Mouse (Mus musculus): Measurements from ENCODE around the gene Megf6.
A peak's percentile ranks its signal among the peaks of the same experiment; 100 is the strongest.

The Megf6 gene

DNA sequence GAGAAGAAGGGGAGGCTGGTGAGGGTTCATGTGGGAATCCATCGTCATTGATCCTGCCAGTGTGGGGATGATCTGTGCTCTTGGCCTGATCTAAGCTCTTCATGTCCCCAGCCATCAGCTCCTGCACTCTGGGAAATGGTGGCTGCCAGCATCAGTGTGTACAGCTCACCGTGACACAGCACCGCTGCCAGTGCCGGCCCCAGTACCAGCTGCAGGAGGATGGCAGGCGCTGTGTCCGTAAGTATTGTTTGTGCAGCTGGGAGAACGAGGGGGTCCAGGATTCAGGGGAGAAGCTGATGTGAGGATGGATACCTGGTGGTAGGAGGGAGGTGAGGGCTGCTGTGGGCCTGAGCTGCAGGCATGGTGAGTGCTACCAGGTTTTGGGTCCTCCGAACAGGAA lies 78.8 kb downstream of the Megf6 start:
- DNase-seq (ENCODE audit: low spot score) = no peak

DNA sequence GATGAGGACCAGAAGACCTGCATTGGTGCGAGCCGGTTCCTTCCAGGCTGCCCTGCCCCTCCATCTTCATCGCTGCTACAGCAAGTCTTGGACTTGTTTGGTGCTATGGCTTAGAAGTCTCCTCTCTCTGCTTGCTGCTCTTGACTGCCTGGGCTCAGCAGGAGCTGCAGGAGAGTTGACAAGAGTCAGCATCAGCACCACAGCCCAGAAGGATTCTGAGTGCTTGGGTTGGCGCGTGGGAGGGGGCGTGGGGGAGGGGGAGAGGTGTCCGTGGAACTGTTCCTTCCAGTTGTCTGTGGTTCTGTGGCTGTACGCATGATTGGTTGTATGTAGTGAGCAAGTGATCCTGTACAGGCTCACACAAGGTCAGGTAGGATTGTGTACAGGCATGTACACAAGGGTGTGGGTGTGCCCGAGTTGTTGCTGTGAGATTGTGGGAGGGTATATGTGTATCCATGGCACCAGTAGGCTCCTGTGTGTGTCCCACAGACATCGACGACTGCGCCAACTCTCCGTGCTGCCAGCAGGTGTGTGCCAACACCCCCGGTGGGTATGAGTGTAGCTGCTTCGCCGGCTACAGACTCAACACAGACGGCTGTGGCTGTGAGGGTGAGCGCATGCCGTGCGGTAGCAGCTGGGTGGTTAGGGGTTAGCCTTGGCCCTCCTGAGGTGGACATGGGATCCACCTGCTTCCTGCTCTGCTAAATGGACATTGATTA lies 82.2 kb downstream of the Megf6 start:
- DNase-seq (ENCODE audit: low spot score) = no peak

DNA sequence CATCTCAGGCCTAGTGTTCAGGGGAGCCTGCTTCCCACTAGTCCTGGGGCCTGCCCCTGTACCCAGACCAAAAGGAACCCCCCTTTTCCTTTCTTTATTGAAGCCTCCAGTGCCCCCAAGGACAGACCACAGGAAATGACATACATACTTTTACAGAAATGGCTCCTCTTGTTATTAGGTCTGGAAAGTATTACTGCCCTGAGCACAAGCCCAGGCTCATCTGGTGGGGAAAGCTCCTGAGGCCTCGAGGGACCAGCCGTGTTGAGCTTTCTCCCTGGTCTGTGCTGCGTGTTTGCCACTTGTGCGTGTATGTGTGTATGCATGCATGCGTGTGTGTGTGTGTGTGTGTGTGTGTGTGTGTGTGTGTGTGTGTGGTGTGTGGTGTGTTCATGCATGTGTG lies 90.2 kb downstream of the Megf6 start:
- DNase-seq (ENCODE audit: low spot score) = no peak

DNA sequence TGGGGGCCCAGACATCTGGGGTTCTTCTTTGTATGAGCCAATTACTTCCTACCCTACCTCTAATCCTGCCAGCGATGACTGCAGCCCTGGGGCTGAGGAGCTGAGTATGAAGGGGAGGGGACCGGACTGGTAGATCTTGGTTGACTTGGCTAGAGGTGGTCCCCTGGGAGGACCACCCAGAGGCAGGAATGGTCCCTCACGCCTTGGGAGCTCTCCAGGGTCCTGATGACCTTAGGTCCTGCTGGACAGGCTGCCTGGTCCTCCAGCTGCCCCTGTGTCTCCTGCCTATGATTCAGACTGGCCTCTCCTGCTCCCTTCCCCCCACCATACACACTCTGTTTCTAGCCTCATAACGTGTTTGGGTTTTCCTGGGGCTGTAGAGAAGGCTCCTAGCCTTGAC lies 91.5 kb downstream of the Megf6 start:
- no peak for DNase-seq (ENCODE audit: low spot score)

DNA sequence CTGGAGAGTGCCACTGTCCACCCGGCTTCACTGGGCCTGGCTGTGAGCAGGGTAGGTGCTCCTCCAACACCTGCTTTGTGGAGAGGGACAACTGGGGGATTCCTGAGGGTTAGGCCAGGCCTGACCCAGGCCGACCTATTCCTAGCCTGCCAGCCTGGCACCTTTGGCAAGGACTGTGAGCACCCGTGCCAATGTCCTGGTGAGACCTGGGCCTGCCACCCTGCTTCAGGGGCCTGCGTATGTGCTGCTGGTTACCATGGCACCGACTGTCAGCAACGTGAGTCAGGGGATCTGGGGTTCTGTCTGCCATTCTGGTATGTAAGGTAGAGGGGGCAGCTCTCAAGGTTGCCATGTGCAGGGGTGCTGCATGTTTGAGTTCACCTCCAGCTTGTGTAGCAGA lies 97.0 kb downstream of the Megf6 start:
- no peak for DNase-seq (ENCODE audit: low spot score)

DNA sequence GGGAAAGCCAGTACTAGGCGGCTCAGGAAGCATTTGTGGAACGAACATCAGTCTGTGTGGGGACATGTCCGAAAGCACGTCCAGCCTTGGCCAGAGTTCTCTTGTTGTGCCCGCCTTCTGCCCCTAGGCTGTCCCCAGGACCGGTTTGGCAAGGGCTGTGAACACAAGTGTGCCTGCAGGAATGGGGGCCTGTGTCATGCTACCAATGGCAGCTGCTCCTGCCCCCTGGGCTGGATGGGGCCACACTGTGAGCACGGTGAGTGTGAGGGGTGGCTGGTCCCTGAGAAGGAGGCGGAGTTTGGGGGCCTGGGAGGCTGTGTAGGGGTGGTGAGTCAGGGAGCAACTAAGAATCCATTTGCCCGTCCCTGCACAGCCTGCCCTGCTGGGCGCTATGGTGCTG lies 99.0 kb downstream of the Megf6 start:
- DNase-seq (ENCODE audit: low spot score) = no peak

DNA sequence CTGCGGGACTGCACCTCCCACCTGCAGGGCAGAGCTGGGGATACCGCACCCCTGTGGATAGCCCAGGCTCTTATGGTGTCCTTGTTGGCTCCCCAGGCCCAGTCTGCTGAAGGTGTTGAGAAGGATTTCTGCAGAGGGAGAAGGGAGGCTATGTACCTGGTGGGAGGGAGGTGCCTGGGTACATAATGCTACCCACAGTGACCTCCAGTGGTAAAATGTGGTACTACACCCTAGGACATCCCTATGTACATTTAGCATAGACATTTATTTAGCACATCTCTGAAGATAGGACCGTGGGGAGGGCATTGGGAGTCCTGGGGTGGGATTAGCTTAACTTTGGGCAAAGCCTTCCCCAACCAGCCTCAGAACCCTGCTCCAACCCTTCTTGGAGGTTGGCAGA lies 102.5 kb downstream of the Megf6 start:
- peak; percentile 18 for DNase-seq (ENCODE audit: low spot score)

DNA sequence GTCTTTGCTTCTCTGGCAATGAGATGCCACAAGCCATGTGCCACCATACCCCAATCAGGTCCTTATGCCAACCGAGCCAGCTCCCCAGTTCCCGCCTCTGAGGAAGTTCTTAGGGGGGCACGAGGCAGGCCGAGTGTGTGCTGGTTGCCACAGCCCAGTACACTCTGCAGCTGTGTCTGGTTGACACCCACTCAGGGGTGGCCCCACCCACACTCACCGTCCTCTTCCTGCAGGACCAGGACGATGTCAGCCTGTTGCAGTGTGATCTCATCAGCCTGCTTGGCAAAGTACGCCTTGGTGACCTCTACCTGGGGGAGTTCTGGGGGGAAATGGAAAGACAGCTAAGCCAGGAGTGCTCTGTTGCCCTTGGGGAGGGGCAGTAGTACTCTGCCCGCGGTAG lies 109.0 kb downstream of the Megf6 start:
- no peak for DNase-seq (ENCODE audit: low spot score)

DNA sequence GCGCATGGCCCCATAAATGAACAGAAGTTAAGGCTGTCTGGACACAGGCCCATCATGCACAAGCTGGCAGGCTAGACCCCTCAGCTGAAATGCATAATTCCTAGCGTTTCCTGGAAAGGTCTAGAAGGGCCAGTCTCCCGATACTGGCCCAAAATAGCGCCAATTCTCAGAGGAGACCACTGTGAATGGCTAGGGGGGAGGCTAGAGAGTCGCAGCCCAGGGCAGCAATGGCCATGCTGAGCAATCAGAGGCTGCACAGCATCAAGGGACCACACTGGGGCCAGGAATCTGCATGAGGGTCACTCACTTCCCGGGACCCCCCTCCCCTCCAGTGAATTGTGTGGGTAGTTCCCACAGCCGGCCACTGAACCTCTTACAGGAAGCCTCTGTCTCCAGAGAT lies 113.1 kb downstream of the Megf6 start:
- no peak for DNase-seq (ENCODE audit: low spot score)

DNA sequence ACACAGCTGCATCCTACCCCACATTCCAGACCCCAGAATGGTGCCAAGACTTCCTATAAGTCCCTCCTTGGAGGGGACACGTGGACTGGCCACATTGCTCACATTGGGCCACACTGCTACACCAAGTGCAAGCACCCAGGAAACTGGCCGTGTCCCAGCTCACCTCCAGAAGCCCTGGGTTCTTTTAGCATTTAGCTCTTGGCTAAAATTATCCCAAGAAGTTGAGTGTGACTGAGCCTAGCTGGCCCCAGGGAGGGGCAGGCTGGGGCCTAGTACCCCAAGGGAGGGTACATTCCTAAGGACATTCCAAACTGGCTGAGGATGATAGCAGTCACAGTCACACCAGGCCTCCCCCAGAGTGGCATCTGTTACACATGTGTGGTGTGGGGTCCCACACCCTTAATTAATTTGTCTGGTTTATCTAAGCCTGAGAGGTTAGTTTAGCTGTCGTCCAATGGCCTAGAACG lies 123.2 kb downstream of the Megf6 start:
- DNase-seq (ENCODE audit: low spot score) = no peak

DNA sequence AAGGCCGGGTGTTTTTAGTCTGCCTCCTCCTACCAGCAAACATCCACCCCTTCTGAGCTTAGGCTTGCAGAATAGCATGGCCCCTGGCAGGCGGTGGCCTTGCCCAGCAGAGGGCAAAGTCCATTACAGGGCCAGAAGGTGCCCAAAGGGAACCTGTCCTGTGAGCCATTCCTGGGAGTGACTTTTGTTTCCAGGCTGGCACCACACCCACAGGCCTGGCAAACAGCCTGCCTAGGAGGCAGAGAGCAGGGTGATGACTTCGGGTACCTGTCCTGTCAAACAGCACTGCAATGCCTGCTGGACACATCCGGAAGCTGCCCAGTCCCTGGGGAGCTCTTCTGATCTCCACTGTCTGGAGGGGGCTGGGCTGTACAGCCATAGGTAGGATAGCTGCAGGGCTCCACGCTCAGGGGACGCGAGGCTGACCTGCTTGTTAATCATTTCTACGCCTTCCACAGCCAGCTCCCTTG lies 123.8 kb downstream of the Megf6 start:
- no peak for DNase-seq (ENCODE audit: low spot score)

DNA sequence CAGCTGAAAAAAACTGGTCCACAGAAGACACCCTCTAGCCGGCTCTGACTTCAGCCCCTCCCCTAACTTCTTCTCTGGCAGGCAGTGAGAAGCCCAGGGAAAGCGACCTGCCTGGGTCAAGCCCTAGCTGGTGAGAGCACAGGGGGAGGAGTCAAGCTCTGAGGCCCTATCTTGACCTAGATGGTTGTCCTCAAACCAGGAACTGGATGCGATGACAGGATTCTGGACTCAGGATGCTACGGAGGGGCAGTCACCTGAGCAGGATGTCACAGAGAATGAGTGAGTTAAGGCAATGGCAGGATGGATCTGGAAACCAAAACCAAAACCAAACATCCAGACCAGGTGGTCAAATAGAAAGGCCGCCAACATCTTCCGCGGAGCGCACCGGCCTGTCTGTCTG lies 127.2 kb downstream of the Megf6 start:
- no peak for DNase-seq (ENCODE audit: low spot score)

DNA sequence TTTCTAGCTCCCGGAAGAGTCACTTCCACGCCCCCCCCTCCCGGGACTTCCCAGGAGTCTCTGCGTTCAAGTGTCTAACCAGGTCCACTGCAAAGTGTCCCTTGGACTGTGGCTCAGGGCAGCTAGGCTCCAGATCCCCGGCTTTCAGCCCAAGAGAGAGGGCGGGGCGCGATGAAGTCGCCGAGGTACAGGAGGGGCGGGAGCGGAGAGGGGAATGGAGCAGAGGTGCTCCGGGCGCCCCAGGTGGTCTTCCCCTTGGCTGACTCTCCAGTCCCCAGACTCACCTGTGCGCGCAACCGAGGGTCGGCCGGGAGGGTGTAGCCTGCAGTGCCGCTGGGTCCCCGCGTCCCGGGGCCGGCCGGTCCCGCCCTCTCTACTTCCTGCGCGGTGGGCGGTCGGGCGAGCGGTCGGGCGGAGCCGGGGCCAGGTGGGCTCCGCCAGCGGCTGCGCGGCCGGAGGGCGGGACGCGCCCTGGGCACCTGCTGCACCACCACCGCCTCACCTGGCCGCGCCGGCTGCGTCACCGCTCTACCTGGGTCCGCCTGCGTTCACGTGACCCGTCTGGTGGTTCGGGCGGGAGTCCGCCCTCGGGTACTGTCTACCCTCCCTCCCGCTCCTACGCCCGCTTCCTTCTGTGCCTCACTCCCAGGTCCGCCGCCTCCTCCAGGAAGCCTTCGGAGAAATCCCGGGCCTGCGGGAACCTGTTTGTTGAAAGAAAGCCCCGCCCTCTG lies 129.2 kb downstream of the Megf6 start:
- no peak for DNase-seq (ENCODE audit: low spot score)

DNA sequence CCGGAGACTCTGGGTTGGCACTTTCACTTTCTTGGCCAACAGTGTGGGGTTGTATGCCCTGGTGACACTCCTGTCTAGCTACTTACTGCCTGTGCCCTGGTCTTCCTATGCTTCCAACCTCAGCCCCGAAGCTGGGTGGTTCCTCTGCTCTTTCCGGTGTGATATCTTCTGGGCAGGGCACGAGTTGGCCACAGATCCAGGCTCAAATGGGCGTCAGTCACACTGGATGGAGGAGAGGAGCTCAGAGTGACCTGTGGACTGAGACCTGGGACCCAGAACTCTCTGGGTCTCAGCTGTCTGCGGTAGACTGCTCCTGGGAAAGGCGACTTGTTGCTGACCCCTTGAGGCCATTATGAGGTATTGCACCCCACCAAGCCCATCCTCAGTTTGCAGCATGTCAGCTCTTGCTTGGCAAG lies 130.9 kb downstream of the Megf6 start, which contains the start of gene Arhgef16:
Arhgef16 (minus strand) TSS at position 211 of the 416 bp plus-strand sequence.
- no peak for DNase-seq (ENCODE audit: low spot score)

DNA sequence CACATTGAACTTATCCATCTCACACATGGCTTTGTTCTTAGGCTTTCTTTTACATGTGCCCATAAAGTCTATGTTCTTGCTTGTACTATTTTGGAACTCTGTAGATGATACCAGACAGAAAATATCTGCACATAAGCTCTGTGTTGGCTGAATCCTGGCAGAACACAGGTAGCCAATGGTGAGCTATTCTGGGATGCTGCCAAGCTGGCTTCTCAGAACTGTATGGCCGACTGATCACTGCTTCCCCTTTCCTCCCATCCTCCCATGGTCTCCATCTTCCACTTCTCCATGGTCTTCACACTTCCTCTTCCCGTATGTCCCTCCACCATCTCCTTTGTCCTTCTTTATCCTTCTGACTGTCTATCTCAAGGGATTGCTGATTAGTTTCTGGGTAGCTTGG lies 138.6 kb downstream of the Megf6 start:
- no peak for DNase-seq (ENCODE audit: low spot score)

DNA sequence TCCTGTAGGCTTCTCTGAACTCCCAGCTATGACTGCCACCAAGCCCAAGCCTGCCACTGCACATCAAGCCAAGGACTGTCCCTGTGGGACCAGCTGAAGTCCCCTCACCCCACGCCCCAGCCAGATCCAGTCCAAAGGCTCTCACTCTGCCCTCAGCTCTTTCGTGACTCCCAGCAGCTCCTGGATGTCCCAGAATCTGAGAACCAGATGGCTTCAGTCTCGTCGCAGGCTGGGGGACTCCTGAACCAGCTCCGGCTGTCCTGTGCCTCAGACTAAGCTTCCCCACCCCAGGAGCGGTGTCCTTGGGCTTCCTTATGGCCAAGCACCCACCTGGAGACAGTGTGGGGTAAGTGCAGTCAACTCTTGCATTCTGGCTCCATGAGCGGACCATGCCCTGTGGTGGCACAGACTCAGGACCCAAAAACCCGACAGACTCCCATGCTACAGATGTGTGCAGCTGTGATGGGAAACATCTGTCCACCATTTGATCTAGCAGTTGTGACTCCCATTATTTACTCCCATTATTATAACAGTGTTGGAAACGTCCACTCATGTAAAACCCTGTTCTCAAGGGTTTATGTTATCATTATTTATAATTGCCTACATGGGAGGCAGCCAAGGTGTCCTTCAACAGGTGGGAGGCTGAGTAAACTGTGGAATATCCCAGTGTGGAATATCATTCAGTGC lies 140.2 kb downstream of the Megf6 start:
- DNase-seq (ENCODE audit: low spot score) = no peak

DNA sequence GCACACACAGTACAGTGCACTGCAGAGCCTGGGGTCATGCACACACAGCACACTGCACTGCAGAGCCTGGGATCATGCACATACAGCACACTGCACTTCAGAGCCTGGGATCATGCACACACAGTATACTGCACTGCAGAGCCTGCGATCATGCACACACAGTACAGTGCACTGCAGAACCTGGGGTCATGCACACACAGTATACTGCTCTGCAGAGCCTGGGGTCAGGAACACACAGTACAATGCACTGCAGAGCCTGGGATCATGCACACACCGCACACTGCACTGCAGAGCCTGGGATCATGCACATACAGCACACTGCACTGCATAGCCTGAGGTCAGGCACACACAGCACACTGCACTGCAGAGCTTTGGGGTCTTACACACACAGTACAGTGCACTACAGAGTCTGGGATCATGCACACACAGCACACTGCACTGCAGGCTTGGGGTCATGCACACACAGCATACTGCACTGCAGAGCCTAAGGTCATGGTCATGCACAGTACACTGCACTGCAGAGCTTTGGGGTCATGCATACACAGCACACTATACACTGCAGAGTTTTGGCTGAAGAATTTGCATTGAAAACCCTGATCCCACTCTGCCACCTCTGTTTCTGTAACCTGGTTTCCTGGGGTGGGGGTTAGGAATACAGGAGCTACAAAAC lies 141.7 kb downstream of the Megf6 start:
- DNase-seq (ENCODE audit: low spot score) = no peak

DNA sequence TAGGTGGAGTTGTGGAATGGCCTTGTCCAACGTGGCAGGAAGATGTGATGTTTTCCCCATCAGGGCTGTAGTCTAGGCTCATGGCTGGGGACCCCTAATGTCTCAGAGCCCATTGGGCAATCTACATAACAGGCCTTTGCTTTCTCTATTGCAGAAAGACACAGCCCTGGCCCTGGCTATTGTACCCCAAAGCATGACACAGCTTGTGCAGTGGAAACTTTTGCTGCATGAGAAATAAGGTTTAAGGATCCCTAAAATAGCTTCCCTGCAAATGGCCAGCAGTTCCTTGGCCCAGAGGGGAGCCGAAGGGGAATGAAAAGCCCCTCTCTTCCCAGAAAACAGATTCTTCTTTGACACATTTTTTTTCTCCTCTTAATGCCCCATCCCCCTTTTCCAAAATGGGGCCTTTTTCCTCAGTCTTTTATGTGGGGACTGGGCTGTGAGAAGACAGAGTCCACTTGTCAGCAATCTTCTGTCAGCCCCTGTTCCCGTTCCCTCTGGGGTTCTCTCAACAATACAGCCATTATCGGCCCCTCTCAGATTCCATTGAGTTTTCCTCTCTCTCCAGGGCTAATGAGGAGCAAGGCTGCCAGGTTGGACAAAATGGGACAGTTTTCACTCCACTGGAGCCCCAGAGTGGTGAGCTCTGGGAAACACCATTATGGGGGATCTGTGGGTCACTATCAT lies 142.5 kb downstream of the Megf6 start:
- DNase-seq (ENCODE audit: low spot score) = no peak

DNA sequence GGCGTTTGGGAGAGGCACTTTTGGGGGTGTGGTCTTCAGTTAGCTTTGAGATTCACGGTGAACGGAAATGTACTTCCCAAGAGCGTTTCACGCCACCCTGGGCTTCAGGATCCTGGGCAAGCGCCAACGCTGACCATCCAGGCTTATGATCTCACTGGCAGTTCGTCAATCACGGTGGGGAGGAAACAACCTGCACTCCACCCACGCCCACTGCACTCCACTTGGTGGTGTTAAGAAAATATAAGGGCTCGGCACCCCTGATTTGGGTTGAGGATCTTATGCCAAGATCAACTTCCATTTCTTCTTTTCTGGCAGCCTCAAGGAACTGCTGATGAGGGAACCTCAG lies 143.1 kb downstream of the Megf6 start:
- no peak for DNase-seq (ENCODE audit: low spot score)
